Mouse (Mus musculus): ENCODE data around the gene Gm49403.

DNA sequence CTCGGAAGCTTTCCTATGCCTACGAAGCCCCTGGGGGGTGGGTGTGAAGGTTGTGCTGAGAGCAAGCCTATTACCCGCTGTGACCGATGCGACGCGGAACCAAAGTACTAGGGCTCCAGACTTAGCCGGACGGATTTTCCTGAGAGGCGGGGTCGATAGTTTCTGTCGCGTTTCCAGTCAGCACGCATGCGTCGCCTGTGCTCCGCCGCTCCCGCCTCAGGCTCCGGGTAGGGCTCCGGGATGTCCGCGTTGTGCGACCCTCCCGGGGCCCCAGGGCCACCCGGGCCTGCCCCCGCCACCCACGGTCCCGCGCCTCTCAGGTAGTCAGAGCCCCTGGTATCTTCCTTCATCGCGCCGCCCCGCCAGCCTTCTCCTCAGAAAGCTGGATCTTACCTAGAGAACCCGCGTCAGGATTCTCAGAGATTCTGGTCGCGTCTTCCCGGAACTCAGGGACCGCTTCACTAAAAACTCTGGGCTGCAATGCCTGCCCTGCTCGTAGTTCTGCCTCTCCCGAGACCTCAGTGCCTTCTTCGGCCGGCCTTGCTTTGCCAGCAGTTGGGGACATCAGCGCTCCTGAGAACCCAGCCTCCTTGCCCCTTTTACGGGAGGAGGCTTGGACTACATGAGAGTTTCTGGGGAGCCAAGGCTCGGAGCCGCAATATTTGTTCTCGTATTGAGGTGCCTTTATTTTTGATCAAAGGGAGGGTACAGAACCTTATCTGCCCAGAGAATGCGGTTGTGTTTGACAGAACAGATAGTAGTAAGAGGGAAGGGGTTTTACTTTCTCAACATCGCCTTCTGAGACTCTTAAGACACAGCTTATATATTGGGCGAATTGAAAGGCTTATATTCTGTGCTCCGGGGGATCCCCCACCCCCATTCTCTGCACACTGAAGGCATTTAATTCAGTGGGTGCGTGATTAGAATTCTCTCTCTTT is 9.4 kb downstream of the Gm49403 start, which contains the start of gene Ints5:
- no peak for TF ChIP-seq CTCF (IDR thresholded peaks at IDR 0.05; ENCODE audit: insufficient read depth, low read length)
- TF ChIP-seq POLR2A (IDR thresholded peaks at IDR 0.05; ENCODE audit: borderline replicate concordance, extremely low read depth, low read depth, low read length), result peak; percentile 84; the same call in 1 of the 2 replicates

Measured in lung, adult 2 months (tissue).